Mouse (Mus musculus): ENCODE results near the gene Asb16.

Gene Asb16

GRCm38 (mm10) chr11:102268520-102269244 is at the start of gene Asb16:
Gene Asb16, plus strand, starts transcription at chr11:102268743.
- TF ChIP-seq NANOG (IDR thresholded peaks at IDR 0.05; ENCODE audit: borderline replicate concordance, low read length): no peak
- no peak for TF ChIP-seq CTCF (conservative IDR thresholded peaks at IDR 0.05; ENCODE audit: low read length)
- TF ChIP-seq POU5F1 (IDR thresholded peaks at IDR 0.05; ENCODE audit: borderline replicate concordance, low read length): no peak
- no peaks in the 10 kb centered on the region for H3K9me3 ChIP-seq (ENCODE audit: low read length)

GRCm38 (mm10) chr11:102218783-102219182 is 49.8 kb upstream of the Asb16 start:
- H3K4me1 ChIP-seq (replicated peaks; ENCODE audit: low read depth, low read length): peaks cover 99% of the 10 kb centered on the region
- H3K27me3 ChIP-seq (ENCODE audit: insufficient read depth, low read length): 0 out of 2 replicates have a peak, but pooled peaks cover 2% of the 10 kb centered on the region
- peak overlapping the region; percentile 75 for H3K4me3 ChIP-seq (replicated peaks; ENCODE audit: low read length)
- TF ChIP-seq POU5F1 (IDR thresholded peaks at IDR 0.05; ENCODE audit: borderline replicate concordance, low read length): no peak
- TF ChIP-seq NANOG (IDR thresholded peaks at IDR 0.05; ENCODE audit: borderline replicate concordance, low read length): no peak
- no peak for TF ChIP-seq CTCF (conservative IDR thresholded peaks at IDR 0.05; ENCODE audit: low read length)
- H3K36me3 ChIP-seq (ENCODE audit: insufficient read depth, low read length): peaks cover 36% of the 10 kb centered on the region
- H3K9me3 ChIP-seq (ENCODE audit: low read length): no peaks in the 10 kb centered on the region

More at GRCm38 (mm10) chr11:102268520-102269244, at the start of gene Asb16:
- H3K4me3 ChIP-seq (replicated peaks; ENCODE audit: low read length): peak within 1 kb of the TSS; percentile 20; the same call in 1 of the 2 replicates
- peaks cover 12% of the 10 kb centered on the region; the same call in 1 of the 2 replicates for H3K27me3 ChIP-seq (ENCODE audit: insufficient read depth, low read length)
- H3K36me3 ChIP-seq (ENCODE audit: insufficient read depth, low read length): peaks cover 17% of the 10 kb centered on the region
- peaks cover 73% of the 10 kb centered on the region for H3K4me1 ChIP-seq (replicated peaks; ENCODE audit: low read depth, low read length)

GRCm38 (mm10) chr11:102219247-102219993 is 49.1 kb upstream of the Asb16 start:
- 0 out of 2 replicates have a peak, but pooled peaks cover 2% of the 10 kb centered on the region for H3K27me3 ChIP-seq (ENCODE audit: insufficient read depth, low read length)
- peaks cover 34% of the 10 kb centered on the region for H3K36me3 ChIP-seq (ENCODE audit: insufficient read depth, low read length)
- no peaks in the 10 kb centered on the region for H3K9me3 ChIP-seq (ENCODE audit: low read length)
- H3K4me1 ChIP-seq (replicated peaks; ENCODE audit: low read depth, low read length): peaks cover 99% of the 10 kb centered on the region
- no peak for TF ChIP-seq POU5F1 (IDR thresholded peaks at IDR 0.05; ENCODE audit: borderline replicate concordance, low read length)
- no peak for TF ChIP-seq NANOG (IDR thresholded peaks at IDR 0.05; ENCODE audit: borderline replicate concordance, low read length)
- TF ChIP-seq CTCF (conservative IDR thresholded peaks at IDR 0.05; ENCODE audit: low read length): no peak
- H3K4me3 ChIP-seq (replicated peaks; ENCODE audit: low read length): peak overlapping the region; percentile 75; the same call in 1 of the 2 replicates

GRCm38 (mm10) chr11:102219994-102220346 is 48.6 kb upstream of the Asb16 start:
- no peak for TF ChIP-seq CTCF (conservative IDR thresholded peaks at IDR 0.05; ENCODE audit: low read length)
- no peak for TF ChIP-seq NANOG (IDR thresholded peaks at IDR 0.05; ENCODE audit: borderline replicate concordance, low read length)
- Histone ChIP-seq H3K4me1 (replicated peaks; ENCODE audit: low read depth, low read length) (peaks cover 99% of the 10 kb centered on the region), H3K36me3 (ENCODE audit: insufficient read depth, low read length) (peaks cover 34% of the 10 kb centered on the region), H3K9me3 (ENCODE audit: low read length) (no peaks in the 10 kb centered on the region), H3K27me3 (ENCODE audit: insufficient read depth, low read length) (0 out of 2 replicates have a peak, but pooled peaks cover 2% of the 10 kb centered on the region), H3K4me3 (replicated peaks; ENCODE audit: low read length) (no peak overlapping the region)

GRCm38 (mm10) chr11:102220451-102220850 is 48.1 kb upstream of the Asb16 start:
- H3K27me3 ChIP-seq (ENCODE audit: insufficient read depth, low read length): 0 out of 2 replicates have a peak, but pooled peaks cover 2% of the 10 kb centered on the region
- peaks cover 99% of the 10 kb centered on the region for H3K4me1 ChIP-seq (replicated peaks; ENCODE audit: low read depth, low read length)
- H3K9me3 ChIP-seq (ENCODE audit: low read length): no peaks in the 10 kb centered on the region
- H3K36me3 ChIP-seq (ENCODE audit: insufficient read depth, low read length): peaks cover 34% of the 10 kb centered on the region
- TF ChIP-seq POU5F1 (IDR thresholded peaks at IDR 0.05; ENCODE audit: borderline replicate concordance, low read length) (no peak), CTCF (conservative IDR thresholded peaks at IDR 0.05; ENCODE audit: low read length) (no peak), NANOG (IDR thresholded peaks at IDR 0.05; ENCODE audit: borderline replicate concordance, low read length) (no peak)
- H3K4me3 ChIP-seq (replicated peaks; ENCODE audit: low read length): no peak overlapping the region

- Histone ChIP-seq H3K4me3 (replicated peaks; ENCODE audit: low read length) (0 out of 2 replicates have a peak overlapping the region, but pooled peaks have one; percentile 13), H3K27me3 (ENCODE audit: insufficient read depth, low read length) (0 out of 2 replicates have a peak, but pooled peaks cover 2% of the 10 kb centered on the region), H3K36me3 (ENCODE audit: insufficient read depth, low read length) (peaks cover 34% of the 10 kb centered on the region), H3K9me3 (ENCODE audit: low read length) (no peaks in the 10 kb centered on the region), H3K4me1 (replicated peaks; ENCODE audit: low read depth, low read length) (peaks cover 99% of the 10 kb centered on the region)
- TF ChIP-seq CTCF (conservative IDR thresholded peaks at IDR 0.05; ENCODE audit: low read length) (no peak), POU5F1 (IDR thresholded peaks at IDR 0.05; ENCODE audit: borderline replicate concordance, low read length) (no peak), NANOG (IDR thresholded peaks at IDR 0.05; ENCODE audit: borderline replicate concordance, low read length) (no peak)
Observed at GRCm38 (mm10) chr11:102221243-102221953, 47.1 kb upstream of the Asb16 start.

GRCm38 (mm10) chr11:102221954-102222351 is 46.6 kb upstream of the Asb16 start:
- Histone ChIP-seq H3K9me3 (ENCODE audit: low read length) (no peaks in the 10 kb centered on the region), H3K4me3 (replicated peaks; ENCODE audit: low read length) (0 out of 2 replicates have a peak overlapping the region, but pooled peaks have one; percentile 13), H3K4me1 (replicated peaks; ENCODE audit: low read depth, low read length) (peaks cover 99% of the 10 kb centered on the region), H3K36me3 (ENCODE audit: insufficient read depth, low read length) (peaks cover 34% of the 10 kb centered on the region), H3K27me3 (ENCODE audit: insufficient read depth, low read length) (0 out of 2 replicates have a peak, but pooled peaks cover 4% of the 10 kb centered on the region)
- no peak for TF ChIP-seq CTCF (conservative IDR thresholded peaks at IDR 0.05; ENCODE audit: low read length)
- TF ChIP-seq POU5F1 (IDR thresholded peaks at IDR 0.05; ENCODE audit: borderline replicate concordance, low read length): no peak
- TF ChIP-seq NANOG (IDR thresholded peaks at IDR 0.05; ENCODE audit: borderline replicate concordance, low read length): no peak

- Histone ChIP-seq H3K9me3 (ENCODE audit: low read length) (no peaks in the 10 kb centered on the region), H3K4me3 (replicated peaks; ENCODE audit: low read length) (no peak overlapping the region), H3K4me1 (replicated peaks; ENCODE audit: low read depth, low read length) (peaks cover 100% of the 10 kb centered on the region), H3K36me3 (ENCODE audit: insufficient read depth, low read length) (peaks cover 27% of the 10 kb centered on the region), H3K27me3 (ENCODE audit: insufficient read depth, low read length) (peaks cover 7% of the 10 kb centered on the region; the same call in 1 of the 2 replicates)
- peak; percentile 63 for TF ChIP-seq CTCF (conservative IDR thresholded peaks at IDR 0.05; ENCODE audit: low read length)
- TF ChIP-seq NANOG (IDR thresholded peaks at IDR 0.05; ENCODE audit: borderline replicate concordance, low read length): no peak
Observed at GRCm38 (mm10) chr11:102223166-102223565, 45.4 kb upstream of the Asb16 start.

Data from E14TG2a.4 (cell line).